In the genomic region with DNA sequence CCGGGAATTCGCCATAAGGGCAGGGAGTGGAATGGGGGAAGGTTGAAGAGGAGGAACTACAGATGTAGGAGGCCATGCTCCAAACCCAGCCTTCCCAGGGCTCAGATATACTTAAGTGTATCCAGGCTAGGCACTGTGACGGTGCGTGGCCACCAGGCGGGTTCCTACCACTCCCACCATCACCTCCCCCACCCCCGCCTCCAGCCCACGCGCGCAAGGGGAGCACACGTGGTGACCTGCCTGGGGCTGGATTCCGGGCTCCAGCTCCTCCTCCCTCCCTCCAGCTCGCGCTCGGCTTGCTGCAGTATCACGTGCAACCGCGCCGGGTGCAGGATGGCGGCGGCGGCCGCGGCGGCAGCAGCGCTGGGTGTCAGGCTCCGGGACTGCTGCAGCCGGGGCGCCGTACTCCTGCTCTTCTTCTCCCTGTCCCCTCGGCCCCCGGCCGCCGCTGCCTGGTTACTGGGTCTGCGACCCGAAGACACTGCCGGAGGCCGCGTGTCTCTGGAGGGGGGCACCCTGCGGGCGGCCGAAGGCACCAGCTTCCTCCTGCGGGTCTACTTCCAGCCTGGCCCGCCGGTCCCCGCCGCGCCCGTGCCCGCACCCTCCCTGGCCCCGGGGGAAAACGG, we compare ENCODE assay signal across 8 mouse cellular contexts. TPM values are rescaled to one million over a fixed set of nuclear protein-coding genes. Genes with fewer than 3 reads are reported as not detected.
DNase-seq lines count a peak whose midpoint lies in the region; ATAC-seq and TF ChIP-seq lines count a peak whose summit lies in the region.
"Had no signal": no experiment of that assay in that cellular context is flagged by ENCODE, and none has a peak within 500 bp of the region (broad histone marks: within the 10 kb centered on the region; RNA-seq: fewer than 3 reads in every experiment).

Gene Cnnm1 (plus strand): TSS at position 325 of the 626 bp plus-strand sequence.

- no peaks in the 10 kb centered on the region for H3K27me3 ChIP-seq in hindbrain, postnatal 0 days (ENCODE audit: insufficient read depth, low read length)
- peaks cover 35% of the 10 kb centered on the region for H3K27me3 ChIP-seq in midbrain, embryonic 13.5 days
- peaks cover 13% of the 10 kb centered on the region; the same call in 1 of the 2 replicates for H3K27me3 ChIP-seq in stomach, postnatal 0 days (ENCODE audit: control insufficient read depth, insufficient read depth, low read length)

- H3K4me2 ChIP-seq in hindbrain, postnatal 0 days (ENCODE audit: low read depth, low read length): peak within 1 kb of the TSS; percentile 92
- H3K4me2 ChIP-seq in midbrain, embryonic 13.5 days (replicated peaks): peak within 1 kb of the TSS; percentile 97
- peak within 1 kb of the TSS; percentile 98 for H3K4me2 ChIP-seq in stomach, postnatal 0 days (replicated peaks; ENCODE audit: low read depth)

- H3K27ac ChIP-seq in hindbrain, postnatal 0 days: peak within 1 kb of the TSS; percentile 85
- peak within 1 kb of the TSS; percentile 73 for H3K27ac ChIP-seq in midbrain, embryonic 13.5 days
- no peak within 1 kb of the TSS for H3K27ac ChIP-seq in stomach, postnatal 0 days (replicated peaks)
- H3K27ac ChIP-seq: macrophage had no signal

- peak; percentile 10 for DNase-seq in adrenal gland, adult 8-10 months
- peak; percentile 80 for DNase-seq in cerebellum, adult 8-10 months
- DNase-seq in hindbrain, postnatal 0 days (ENCODE audit: low spot score): peak; percentile 87
- peak; percentile 58 to 68 for DNase-seq in left cerebral cortex, adult 9 months (ENCODE audit: low spot score in 2 of 2)
- DNase-seq in stomach, postnatal 0 days (ENCODE audit: low spot score): peak; percentile 54

- 1% methylated on average over 48 of the region's 51 CpGs for WGBS in hindbrain, postnatal 0 days
- WGBS in midbrain, embryonic 13.5 days: under 1% methylated on average over 50 of the region's 51 CpGs
- under 1% methylated on average over 47 of the region's 51 CpGs for WGBS in stomach, postnatal 0 days

- H3K36me3 ChIP-seq in hindbrain, postnatal 0 days (ENCODE audit: insufficient read depth, low read length): no peaks in the 10 kb centered on the region
- H3K36me3 ChIP-seq in midbrain, embryonic 13.5 days: no peaks in the 10 kb centered on the region
- no peaks in the 10 kb centered on the region for H3K36me3 ChIP-seq in stomach, postnatal 0 days (ENCODE audit: control insufficient read depth, insufficient read depth, low read length)

- H3K4me1 ChIP-seq in hindbrain, postnatal 0 days (ENCODE audit: insufficient read depth, low read length): 0 out of 2 replicates have a peak, but pooled peaks cover 4% of the 10 kb centered on the region
- H3K4me1 ChIP-seq in midbrain, embryonic 13.5 days (replicated peaks): peaks cover 12% of the 10 kb centered on the region
- 0 out of 2 replicates have a peak, but pooled peaks cover 3% of the 10 kb centered on the region for H3K4me1 ChIP-seq in stomach, postnatal 0 days (replicated peaks; ENCODE audit: control insufficient read depth, insufficient read depth)

- TF ChIP-seq CTCF in hindbrain, postnatal 0 days (IDR thresholded peaks at IDR 0.05; ENCODE audit: low read depth): peak; percentile 41
- peak; percentile 23; the same call in 1 of the 2 replicates for TF ChIP-seq CTCF in stomach, postnatal 0 days (IDR thresholded peaks at IDR 0.05; ENCODE audit: low read depth)

- H3K4me3 ChIP-seq in hindbrain, postnatal 0 days (ENCODE audit: low read length): peak within 1 kb of the TSS; percentile 55
- peak within 1 kb of the TSS; percentile 78 for H3K4me3 ChIP-seq in midbrain, embryonic 13.5 days (replicated peaks)
- H3K4me3 ChIP-seq in stomach, postnatal 0 days (ENCODE audit: low read depth, low read length): peak within 1 kb of the TSS; percentile 58

- TF ChIP-seq EP300 in stomach, postnatal 0 days (optimal IDR thresholded peaks at IDR 0.05): no peak

- H3K9ac ChIP-seq in hindbrain, postnatal 0 days (replicated peaks; ENCODE audit: low read length): peak within 1 kb of the TSS; percentile 73
- H3K9ac ChIP-seq in midbrain, embryonic 13.5 days (replicated peaks): peak within 1 kb of the TSS; percentile 77
- peak within 1 kb of the TSS; percentile 23; the same call in 1 of the 2 replicates for H3K9ac ChIP-seq in stomach, postnatal 0 days (ENCODE audit: low read length)

- peak; percentile 75 for ATAC-seq in frontal cortex, adult (ENCODE audit: low TSS enrichment)
- ATAC-seq in hindbrain, postnatal 0 days: peak; percentile 91
- ATAC-seq in midbrain, embryonic 13.5 days: peak; percentile 90
- ATAC-seq in stomach, postnatal 0 days (ENCODE audit: low FRiP score, low TSS enrichment): peak; percentile 69

- H3K9me3 ChIP-seq in hindbrain, postnatal 0 days (ENCODE audit: low read length): no peaks in the 10 kb centered on the region; the same call in 1 of the 2 replicates
- H3K9me3 ChIP-seq in midbrain, embryonic 13.5 days: no peaks in the 10 kb centered on the region
- no peaks in the 10 kb centered on the region for H3K9me3 ChIP-seq in stomach, postnatal 0 days (ENCODE audit: control insufficient read depth, low read length)

RNA-seq across cellular contexts. Expression of gene Cnnm1, which starts in this region (rescaled TPM):
- under 1 TPM; 0.45 to 0.65 (median 0.60) TPM for total RNA-seq in adrenal gland, adult 8-10 months (2022)
- 8.2 and 9.6 TPM in 2 replicates for total RNA-seq in hindbrain, postnatal 0 days (2014; rRNA removed)
- polyA plus RNA-seq in hindbrain, postnatal 0 days (2015; fragmentation: Nextera tagmentation; extraction: Ambion mirVana): 2.5 and 3.4 TPM in 2 replicates
- polyA plus RNA-seq in midbrain, embryonic 13.5 days (2015; fragmentation: Nextera tagmentation; extraction: Ambion mirVana): 0.80 and 1.3 TPM in 2 replicates
- polyA plus RNA-seq in stomach, postnatal 0 days (2015; fragmentation: Nextera tagmentation; extraction: Ambion mirVana): 0.47 and 0.56 TPM in 2 replicates
- polyA plus RNA-seq: macrophage had no signal

Comparison
In these comparisons a context has a peak if more than half of its experiments do, and no peak if none do; other contexts are left out.
1. Peak in DNase-seq in adrenal gland, adult 8-10 months; RNA of the gene not detected or under 1 TPM.
2. Peak in DNase-seq, ATAC-seq, H3K4me3 ChIP-seq, H3K9ac ChIP-seq and H3K4me2 ChIP-seq in stomach, postnatal 0 days; RNA of the gene not detected or under 1 TPM.
3. DNase-seq: peak in every context shown above with its lines; median percentile 87 in hindbrain, postnatal 0 days; 80 in cerebellum, adult 8-10 months; 63 in left cerebral cortex, adult 9 months; 54 in stomach, postnatal 0 days; 10 in adrenal gland, adult 8-10 months.
4. H3K9ac ChIP-seq: peak in every context shown above with its lines; median percentile 77 in midbrain, embryonic 13.5 days; 73 in hindbrain, postnatal 0 days; 23 in stomach, postnatal 0 days.